Mouse (Mus musculus) lung, adult 2 months (tissue): Measurements from ENCODE around the gene Tmem269.

Experiments
- CTCF ChIP-seq: fragments of 200-500 bp; IDR thresholded peaks from 2 replicates; pipeline ENCODE4 v1.5.1; 2011; ENCODE audit warnings: mild to moderate bottlenecking, low read length, control low read depth; ENCODE audit not compliant: insufficient read depth
- POLR2A ChIP-seq: fragments of 200-500 bp; IDR thresholded peaks from 2 replicates; pipeline ENCODE4 v1.6.1; 2011; ENCODE audit warnings: low read depth, mild to moderate bottlenecking, control low read depth, low read length, borderline replicate concordance; ENCODE audit errors: extremely low read depth

DNA sequence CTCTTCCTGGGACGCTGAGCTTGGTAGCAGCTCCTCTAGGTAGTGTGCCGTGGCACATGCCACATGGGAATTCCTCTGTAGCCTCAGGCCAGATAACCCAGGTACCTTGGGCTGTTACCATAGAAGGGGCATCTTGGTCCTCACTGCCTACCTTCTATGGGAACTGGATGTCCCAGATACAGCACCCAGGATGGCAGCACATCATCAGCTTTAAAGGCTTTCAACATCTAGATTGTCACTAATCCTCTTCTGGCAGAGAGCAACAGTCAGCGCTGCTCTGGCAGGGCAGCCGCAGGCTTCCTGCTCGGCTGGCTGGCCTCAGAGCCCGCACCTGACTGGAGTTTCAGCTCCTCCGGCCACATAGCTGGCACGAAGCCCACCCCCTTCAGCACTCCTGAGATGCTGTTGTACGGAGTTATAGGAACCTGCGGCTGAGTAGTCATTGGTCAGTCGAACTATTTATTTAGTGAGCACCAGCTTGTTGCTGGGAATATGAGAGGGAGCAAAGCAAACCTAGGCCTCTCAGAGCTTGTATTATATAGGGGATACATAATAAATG is 30.5 kb upstream of the Tmem269 start:
- TF ChIP-seq CTCF (no peak), POLR2A (no peak)
